Mouse (Mus musculus): ENCODE data around the gene Slx1b. TPM values are rescaled to one million over a fixed set of nuclear protein-coding genes. Genes with fewer than 3 reads are reported as not detected.

The Slx1b gene
- polyA plus RNA-seq, 1 experiment from 2014 or later, result 10.3 TPM

- Histone ChIP-seq H3K36me3 (ENCODE audit: control insufficient read depth, insufficient read depth, low read length) (no peaks in the 10 kb centered on the region; the same call in 1 of the 2 replicates), H3K4me2 (peak overlapping the region; percentile 71), H3K9ac (ENCODE audit: low read length) (peak overlapping the region; percentile 67), H3K27ac (ENCODE audit: low read depth, low read length) (no peak overlapping the region), H3K27me3 (ENCODE audit: control insufficient read depth, insufficient read depth, low read length) (no peaks in the 10 kb centered on the region), H3K9me3 (ENCODE audit: control insufficient read depth, low read length) (no peaks in the 10 kb centered on the region), H3K4me1 (ENCODE audit: control insufficient read depth, insufficient read depth, low read length) (peaks cover 16% of the 10 kb centered on the region), H3K4me3 (ENCODE audit: low read depth, low read length) (peak overlapping the region; percentile 81)
- WGBS, result 75% methylated on average over 3 of the region's 3 CpGs
- ATAC-seq (ENCODE audit: low FRiP score) (no peak), DNase-seq (ENCODE audit: low spot score, missing footprints) (no peak)
These were observed 1.3 kb upstream of the Slx1b start for GRCm38 (mm10) chr7:126696886-126697285.

DNA sequence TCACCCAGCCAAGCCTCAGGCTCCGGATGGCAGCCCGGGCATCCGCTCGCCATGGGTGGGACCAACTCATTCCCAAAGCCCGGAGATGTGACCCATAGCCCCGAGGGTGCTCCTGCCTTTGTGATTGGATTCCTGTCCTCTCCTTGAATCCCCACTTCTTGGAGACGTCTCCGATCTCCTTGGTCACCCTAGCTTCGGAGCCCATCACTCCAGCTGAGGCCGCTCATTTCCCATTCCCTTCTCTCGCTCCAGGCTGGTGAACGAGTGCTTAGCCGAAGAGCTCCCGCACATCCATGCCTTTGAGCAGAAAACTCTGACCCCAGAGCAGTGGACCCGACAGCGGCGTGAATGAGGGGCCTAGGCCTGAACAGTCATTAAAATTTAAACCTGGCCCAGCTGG, 719 bp upstream of the Slx1b start:
- no peaks in the 10 kb centered on the region for H3K27me3 ChIP-seq (ENCODE audit: control insufficient read depth, insufficient read depth, low read length)
- peak overlapping the region; percentile 67 for H3K9ac ChIP-seq (ENCODE audit: low read length)
- ATAC-seq (ENCODE audit: low FRiP score) (no peak), DNase-seq (ENCODE audit: low spot score, missing footprints) (no peak)
- no peaks in the 10 kb centered on the region for H3K9me3 ChIP-seq (ENCODE audit: control insufficient read depth, low read length)
- H3K4me3 ChIP-seq (ENCODE audit: low read depth, low read length), result peak overlapping the region; percentile 81
- H3K4me1 ChIP-seq (ENCODE audit: control insufficient read depth, insufficient read depth, low read length), result peaks cover 16% of the 10 kb centered on the region
- WGBS, result 5% methylated on average over 17 of the region's 17 CpGs
- H3K4me2 ChIP-seq, result peak overlapping the region; percentile 71
- peaks cover under 1% of the 10 kb centered on the region; the same call in 1 of the 2 replicates for H3K36me3 ChIP-seq (ENCODE audit: control insufficient read depth, insufficient read depth, low read length)
- no peak overlapping the region for H3K27ac ChIP-seq (ENCODE audit: low read depth, low read length)

GRCm38 (mm10) chr7:126695210-126695611, 373 bp downstream of the Slx1b start, which contains the start of gene Bola2:
TSS of gene Bola2 (plus strand) at chr7:126695401.
- ATAC-seq (ENCODE audit: low FRiP score), result peak; percentile 64

GRCm38 (mm10) chr7:126694441-126695051, 1.0 kb downstream of the Slx1b start:
- no peak overlapping the region for H3K27ac ChIP-seq (ENCODE audit: low read depth, low read length)
- peak overlapping the region; percentile 67; the same call in 1 of the 2 replicates for H3K9ac ChIP-seq (ENCODE audit: low read length)
- peaks cover 12% of the 10 kb centered on the region for H3K4me1 ChIP-seq (ENCODE audit: control insufficient read depth, insufficient read depth, low read length)
- H3K9me3 ChIP-seq (ENCODE audit: control insufficient read depth, low read length), result no peaks in the 10 kb centered on the region
- peak overlapping the region; percentile 55 for H3K4me2 ChIP-seq
- H3K27me3 ChIP-seq (ENCODE audit: control insufficient read depth, insufficient read depth, low read length), result no peaks in the 10 kb centered on the region
- peaks cover 7% of the 10 kb centered on the region; the same call in 1 of the 2 replicates for H3K36me3 ChIP-seq (ENCODE audit: control insufficient read depth, insufficient read depth, low read length)
- DNase-seq (ENCODE audit: low spot score, missing footprints), result no peak
- ATAC-seq (ENCODE audit: low FRiP score), result no peak
- WGBS, result 30% methylated on average over 10 of the region's 10 CpGs
- H3K4me3 ChIP-seq (ENCODE audit: low read depth, low read length), result peak overlapping the region; percentile 81

More at GRCm38 (mm10) chr7:126695210-126695611, 373 bp downstream of the Slx1b start, which contains the start of gene Bola2:
- Histone ChIP-seq H3K36me3 (ENCODE audit: control insufficient read depth, insufficient read depth, low read length) (peaks cover 7% of the 10 kb centered on the region; the same call in 1 of the 2 replicates), H3K27ac (ENCODE audit: low read depth, low read length) (peak within 1 kb of the TSS; percentile 73), H3K9ac (ENCODE audit: low read length) (peak within 1 kb of the TSS; percentile 67), H3K4me2 (peak within 1 kb of the TSS; percentile 71), H3K4me1 (ENCODE audit: control insufficient read depth, insufficient read depth, low read length) (peaks cover 12% of the 10 kb centered on the region), H3K4me3 (ENCODE audit: low read depth, low read length) (peak within 1 kb of the TSS; percentile 81), H3K9me3 (ENCODE audit: control insufficient read depth, low read length) (no peaks in the 10 kb centered on the region), H3K27me3 (ENCODE audit: control insufficient read depth, insufficient read depth, low read length) (no peaks in the 10 kb centered on the region)
- no peak for DNase-seq (ENCODE audit: low spot score, missing footprints)
- WGBS, result under 1% methylated on average over 31 of the region's 31 CpGs

GRCm38 (mm10) chr7:126693781-126694180, 1.8 kb downstream of the Slx1b start:
- no peak overlapping the region for H3K4me2 ChIP-seq
- H3K27me3 ChIP-seq (ENCODE audit: control insufficient read depth, insufficient read depth, low read length), result no peaks in the 10 kb centered on the region
- ATAC-seq (ENCODE audit: low FRiP score), result no peak
- no peak for DNase-seq (ENCODE audit: low spot score, missing footprints)
- H3K4me3 ChIP-seq (ENCODE audit: low read depth, low read length), result no peak overlapping the region
- no peak overlapping the region for H3K9ac ChIP-seq (ENCODE audit: low read length)
- peaks cover 12% of the 10 kb centered on the region for H3K4me1 ChIP-seq (ENCODE audit: control insufficient read depth, insufficient read depth, low read length)
- WGBS, result 91% methylated on average over 7 of the region's 7 CpGs
- H3K36me3 ChIP-seq (ENCODE audit: control insufficient read depth, insufficient read depth, low read length), result peaks cover 7% of the 10 kb centered on the region; the same call in 1 of the 2 replicates
- no peak overlapping the region for H3K27ac ChIP-seq (ENCODE audit: low read depth, low read length)
- H3K9me3 ChIP-seq (ENCODE audit: control insufficient read depth, low read length), result no peaks in the 10 kb centered on the region

- no peak overlapping the region for H3K4me3 ChIP-seq (ENCODE audit: low read depth, low read length)
- H3K4me1 ChIP-seq (ENCODE audit: control insufficient read depth, insufficient read depth, low read length), result peaks cover 12% of the 10 kb centered on the region
- no peaks in the 10 kb centered on the region for H3K9me3 ChIP-seq (ENCODE audit: control insufficient read depth, low read length)
- no peaks in the 10 kb centered on the region for H3K27me3 ChIP-seq (ENCODE audit: control insufficient read depth, insufficient read depth, low read length)
- ATAC-seq (ENCODE audit: low FRiP score) (no peak), DNase-seq (ENCODE audit: low spot score, missing footprints) (peak; percentile 95)
- no peak overlapping the region for H3K9ac ChIP-seq (ENCODE audit: low read length)
- H3K4me2 ChIP-seq, result no peak overlapping the region
- H3K27ac ChIP-seq (ENCODE audit: low read depth, low read length), result no peak overlapping the region
- WGBS, result 39% methylated on average over 3 of the region's 3 CpGs
- peaks cover 7% of the 10 kb centered on the region; the same call in 1 of the 2 replicates for H3K36me3 ChIP-seq (ENCODE audit: control insufficient read depth, insufficient read depth, low read length)
These were observed 2.3 kb downstream of the Slx1b start for GRCm38 (mm10) chr7:126693256-126693655.

DNA sequence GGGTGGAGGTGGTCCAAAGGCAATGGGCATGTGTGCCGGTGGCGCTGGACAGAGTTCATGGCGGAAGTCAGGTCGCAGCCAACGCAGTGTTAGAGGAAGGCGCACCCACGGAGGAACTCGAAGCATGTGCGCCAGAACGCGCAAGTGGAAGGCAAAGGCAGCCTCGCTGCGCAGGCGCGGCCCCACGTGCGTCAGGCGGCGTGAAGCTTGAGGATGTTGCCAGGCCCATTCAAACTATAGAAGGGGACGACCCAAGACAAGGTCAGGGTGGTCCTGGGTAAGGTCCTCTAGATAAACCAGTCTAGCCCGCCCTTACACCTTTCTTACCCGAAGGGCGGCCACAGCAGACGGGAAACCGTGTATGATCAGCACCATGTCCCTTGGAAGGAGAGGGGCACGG, 3.2 kb downstream of the Slx1b start:
- Histone ChIP-seq H3K4me3 (ENCODE audit: low read depth, low read length) (no peak overlapping the region), H3K9me3 (ENCODE audit: control insufficient read depth, low read length) (no peaks in the 10 kb centered on the region), H3K4me2 (no peak overlapping the region), H3K4me1 (ENCODE audit: control insufficient read depth, insufficient read depth, low read length) (peaks cover 12% of the 10 kb centered on the region), H3K27me3 (ENCODE audit: control insufficient read depth, insufficient read depth, low read length) (no peaks in the 10 kb centered on the region), H3K9ac (ENCODE audit: low read length) (no peak overlapping the region), H3K27ac (ENCODE audit: low read depth, low read length) (no peak overlapping the region), H3K36me3 (ENCODE audit: control insufficient read depth, insufficient read depth, low read length) (peaks cover 7% of the 10 kb centered on the region; the same call in 1 of the 2 replicates)
- ATAC-seq (ENCODE audit: low FRiP score) (no peak), DNase-seq (ENCODE audit: low spot score, missing footprints) (no peak)
- 96% methylated on average over 26 of the region's 26 CpGs for WGBS

DNA sequence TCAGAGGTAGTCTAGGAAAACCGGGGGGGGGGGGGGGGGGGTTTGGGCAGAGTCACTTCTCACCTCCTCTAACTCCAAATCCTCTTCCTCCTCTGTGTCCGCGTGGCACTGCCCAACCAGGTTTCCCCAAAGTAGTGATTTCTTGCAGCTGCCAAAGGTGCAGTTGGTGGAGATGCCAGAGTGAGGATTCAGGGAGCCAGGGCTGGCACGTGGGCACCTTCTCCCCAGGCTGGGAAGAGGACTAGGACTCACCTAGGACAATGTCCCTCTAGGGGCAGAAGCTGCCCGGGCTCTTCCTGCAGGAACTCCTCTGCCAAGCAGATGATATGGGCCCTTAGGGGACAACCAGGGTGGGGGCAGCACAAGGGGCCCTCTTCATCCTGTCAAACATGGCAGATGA, 3.9 kb downstream of the Slx1b start:
- Histone ChIP-seq H3K9me3 (ENCODE audit: control insufficient read depth, low read length) (no peaks in the 10 kb centered on the region), H3K4me1 (ENCODE audit: control insufficient read depth, insufficient read depth, low read length) (peaks cover 7% of the 10 kb centered on the region), H3K9ac (ENCODE audit: low read length) (no peak overlapping the region), H3K36me3 (ENCODE audit: control insufficient read depth, insufficient read depth, low read length) (peaks cover 7% of the 10 kb centered on the region; the same call in 1 of the 2 replicates), H3K4me2 (no peak overlapping the region), H3K27me3 (ENCODE audit: control insufficient read depth, insufficient read depth, low read length) (no peaks in the 10 kb centered on the region), H3K27ac (ENCODE audit: low read depth, low read length) (no peak overlapping the region), H3K4me3 (ENCODE audit: low read depth, low read length) (no peak overlapping the region)
- no peak for ATAC-seq (ENCODE audit: low FRiP score)
- no peak for DNase-seq (ENCODE audit: low spot score, missing footprints)
- WGBS, result 77% methylated on average over 5 of the region's 5 CpGs

GRCm38 (mm10) chr7:126690737-126691136, 4.8 kb downstream of the Slx1b start:
- ATAC-seq (ENCODE audit: low FRiP score), result no peak
- no peak overlapping the region for H3K27ac ChIP-seq (ENCODE audit: low read depth, low read length)
- 97% methylated on average over 3 of the region's 3 CpGs for WGBS

More at GRCm38 (mm10) chr7:126690737-126691136, 4.8 kb downstream of the Slx1b start:
- Histone ChIP-seq H3K4me2 (no peak overlapping the region), H3K4me1 (ENCODE audit: control insufficient read depth, insufficient read depth, low read length) (peaks cover 3% of the 10 kb centered on the region), H3K36me3 (ENCODE audit: control insufficient read depth, insufficient read depth, low read length) (peaks cover 7% of the 10 kb centered on the region; the same call in 1 of the 2 replicates), H3K4me3 (ENCODE audit: low read depth, low read length) (no peak overlapping the region), H3K9me3 (ENCODE audit: control insufficient read depth, low read length) (no peaks in the 10 kb centered on the region), H3K27me3 (ENCODE audit: control insufficient read depth, insufficient read depth, low read length) (no peaks in the 10 kb centered on the region), H3K9ac (ENCODE audit: low read length) (no peak overlapping the region)
- no peak for DNase-seq (ENCODE audit: low spot score, missing footprints)
